Mouse (Mus musculus) right cerebral cortex, postnatal 10 days (tissue): ENCODE measurements around the gene Tmem92.

Experiments used
- DNase-seq, 2 experiments: peaks; one replicate each; pipeline ENCODE4 v3.0.0; 2021; ENCODE audit warnings: low spot score in 2 of 2

The Tmem92 gene

DNA sequence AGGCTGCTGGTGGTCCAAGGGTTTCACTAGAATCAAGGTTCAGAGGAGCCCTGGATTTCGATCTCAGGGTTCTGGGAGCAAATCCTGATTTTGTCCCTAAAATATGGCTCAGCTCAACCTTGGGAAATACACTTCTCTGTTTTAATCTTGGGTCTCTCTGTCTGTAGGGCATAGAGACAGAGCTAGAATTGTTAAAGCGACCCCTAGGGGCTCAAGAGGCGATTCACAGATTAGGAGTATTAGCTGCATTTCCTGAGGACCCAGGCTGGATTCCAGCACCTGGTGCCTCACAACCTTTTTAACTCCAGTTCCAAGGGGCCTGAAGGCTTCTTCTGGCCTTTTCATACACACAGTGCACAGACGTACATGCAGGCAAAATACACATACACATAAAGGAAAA, 52.9 kb downstream of the Tmem92 start:
- no peak for DNase-seq

GRCm38 (mm10) chr11:94728545-94728944, 54.0 kb downstream of the Tmem92 start:
- no peak for DNase-seq

DNA sequence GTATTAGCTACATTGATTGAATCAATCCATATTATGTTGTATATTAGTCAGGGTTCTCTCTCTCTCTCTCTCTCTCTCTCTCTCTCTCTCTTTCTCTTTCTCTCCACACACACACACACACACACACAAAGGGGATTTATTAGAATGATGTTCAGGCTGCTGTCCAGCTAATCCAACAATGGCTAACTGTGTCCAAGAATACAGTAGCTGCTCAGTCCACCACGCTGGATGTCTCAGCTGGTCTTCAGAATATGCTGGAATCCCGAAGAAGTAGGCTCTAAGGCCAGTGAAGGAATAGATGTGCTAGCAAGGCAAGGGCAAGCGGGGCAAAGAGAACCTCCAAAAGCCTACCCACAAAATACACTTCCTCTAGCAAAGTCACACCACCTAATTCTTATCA, 55.2 kb downstream of the Tmem92 start:
- DNase-seq = no peak
